Mouse (Mus musculus) heart, embryonic 14.5 days (tissue): Measurements from ENCODE around the gene Opcml. TPM values are rescaled to one million over a fixed set of nuclear protein-coding genes. Genes with fewer than 3 reads are reported as not detected.

Experiments used
- ATAC-seq: fragments of 200-750 bp; cut with Nextera tagmentation; 2 replicates; pipeline ENCODE4 v1.8.0; 2017; ENCODE audit warnings: low read depth, moderate TSS enrichment; ENCODE audit not compliant: insufficient number of reproducible peaks, insufficient read depth, low FRiP score
- H3K27ac ChIP-seq, 2 experiments: fragments of 200-500 bp in 1 of 2; fragments of 300-500 bp in 1 of 2; sonication (generic) in 1 of 2; replicated peaks in 1 of 2; 2 replicates each; pipeline ENCODE4 v1.5.1; 2012 to 2014; ENCODE audit warnings: low read depth in 2 of 2, low read length in 2 of 2, control low read depth in 1 of 2, mild to moderate bottlenecking in 1 of 2, mixed read lengths in 1 of 2; ENCODE audit not compliant: control insufficient read depth in 1 of 2, insufficient read depth in 1 of 2
- H3K27me3 ChIP-seq: fragments of 300-500 bp; sonication (generic); 2 replicates; pipeline ENCODE4 v1.6.1; 2014; ENCODE audit warnings: mild to moderate bottlenecking, low read length, control low read depth; ENCODE audit not compliant: control insufficient read depth, insufficient read depth
- H3K36me3 ChIP-seq: fragments of 300-500 bp; sonication (generic); 2 replicates; pipeline ENCODE4 v1.6.1; 2014; ENCODE audit warnings: mild to moderate bottlenecking, control low read depth, low read length, mixed read lengths; ENCODE audit not compliant: control insufficient read depth, insufficient read depth
- H3K4me1 ChIP-seq, 2 experiments: fragments of 200-500 bp in 1 of 2; fragments of 300-500 bp in 1 of 2; sonication (generic) in 1 of 2; 2 replicates each; pipeline ENCODE4 v1.6.1; 2012 to 2014; ENCODE audit warnings: low read length in 2 of 2, control low read depth in 1 of 2, mixed read lengths in 1 of 2; ENCODE audit not compliant: control insufficient read depth in 2 of 2, insufficient read depth in 2 of 2
- H3K4me2 ChIP-seq: fragments of 300-500 bp; sonication (generic); 2 replicates; pipeline ENCODE4 v1.6.1; 2014; ENCODE audit warnings: mild to moderate bottlenecking, low read length
- H3K4me3 ChIP-seq, 2 experiments: fragments of 200-500 bp in 1 of 2; fragments of 300-500 bp in 1 of 2; sonication (generic) in 1 of 2; 2 replicates each; pipeline ENCODE4 v1.5.1; 2012 to 2014; ENCODE audit warnings: low read length in 2 of 2, mild to moderate bottlenecking in 2 of 2, control low read depth in 1 of 2, low read depth in 1 of 2, moderate library complexity in 1 of 2; ENCODE audit not compliant: control insufficient read depth in 1 of 2, insufficient read depth in 1 of 2
- H3K9ac ChIP-seq: fragments of 300-500 bp; sonication (generic); 2 replicates; pipeline ENCODE4 v1.6.1; 2014; ENCODE audit warnings: mild to moderate bottlenecking, low read length
- H3K9me3 ChIP-seq: fragments of 300-500 bp; sonication (generic); 2 replicates; pipeline ENCODE4 v1.6.1; 2016; ENCODE audit warnings: low read length, control low read depth; ENCODE audit not compliant: control insufficient read depth
- WGBS: fragments of 180-500 bp; shearing (Covaris S2); extraction: QIAGEN DNeasy Blood & Tissue Kit; methylation state at CpG from one replicate; pipeline ENCODE4 v1.1.7; 2014; 5-methylcytosine and 5-hydroxymethylcytosine counted together
- polyA plus RNA-seq: library from polyadenylated mRNA; unstranded; fragments of >200 nt; fragmentation: Nextera tagmentation; extraction: Ambion mirVana; gene quantifications from 2 replicates; pipeline ENCODE4 v1.2.1, GENCODE M21; 2014

The Opcml gene
- polyA plus RNA-seq, 1 experiment from 2014 or later, result 1.6 TPM

DNA sequence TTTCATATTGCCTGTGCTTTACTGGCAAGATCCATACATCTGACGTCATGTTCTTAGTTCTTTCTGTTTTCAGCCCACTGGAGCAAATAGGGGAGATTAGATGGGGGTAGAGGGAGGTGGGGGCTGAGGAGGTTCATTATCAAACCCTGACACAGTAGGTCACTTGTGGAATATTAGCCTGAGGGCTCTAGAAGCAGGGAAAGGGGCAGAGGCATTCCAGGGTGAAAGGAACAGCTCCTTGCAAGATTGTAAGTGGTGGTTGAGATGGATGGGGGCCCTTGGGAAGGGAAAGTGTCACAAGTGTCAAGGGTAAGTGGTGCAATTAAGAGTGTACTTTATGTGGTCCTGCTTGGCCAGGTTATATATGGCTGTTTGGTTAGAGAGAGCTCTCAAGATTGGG, 338.2 kb downstream of the Opcml start:
- ATAC-seq, result no peak
- Histone ChIP-seq H3K4me1 (no peaks in the 10 kb centered on the region), H3K4me3 (no peak overlapping the region), H3K4me2 (no peak overlapping the region), H3K9ac (no peak overlapping the region), H3K36me3 (no peaks in the 10 kb centered on the region), H3K9me3 (no peaks in the 10 kb centered on the region), H3K27me3 (no peaks in the 10 kb centered on the region), H3K27ac (no peak overlapping the region)
- 56% methylated on average over 1 of the region's 1 CpGs for WGBS

DNA sequence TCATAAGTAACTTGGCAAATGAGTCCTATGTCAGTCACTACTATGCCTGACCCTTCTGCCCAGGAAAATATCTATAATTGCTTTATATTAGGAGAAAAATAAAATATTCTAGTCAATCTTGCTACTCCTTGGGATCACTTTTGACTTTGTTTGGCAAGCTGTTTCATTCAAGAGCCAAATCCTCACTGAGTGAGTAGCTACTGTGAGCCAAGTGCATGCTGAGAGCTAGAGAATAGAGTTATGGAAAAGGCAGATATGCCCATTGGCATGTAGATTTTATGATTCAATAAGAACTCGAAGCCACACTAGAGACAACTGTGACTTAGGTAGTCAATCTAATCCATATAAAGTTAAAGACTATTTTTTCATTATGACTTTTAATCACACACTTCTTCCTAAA, 340.9 kb downstream of the Opcml start:
- Histone ChIP-seq H3K4me2 (no peak overlapping the region), H3K4me1 (no peaks in the 10 kb centered on the region), H3K27ac (no peak overlapping the region), H3K9me3 (no peaks in the 10 kb centered on the region), H3K9ac (no peak overlapping the region), H3K27me3 (no peaks in the 10 kb centered on the region), H3K4me3 (no peak overlapping the region), H3K36me3 (no peaks in the 10 kb centered on the region)
- no peak for ATAC-seq
- 65% methylated on average over 1 of the region's 1 CpGs for WGBS

DNA sequence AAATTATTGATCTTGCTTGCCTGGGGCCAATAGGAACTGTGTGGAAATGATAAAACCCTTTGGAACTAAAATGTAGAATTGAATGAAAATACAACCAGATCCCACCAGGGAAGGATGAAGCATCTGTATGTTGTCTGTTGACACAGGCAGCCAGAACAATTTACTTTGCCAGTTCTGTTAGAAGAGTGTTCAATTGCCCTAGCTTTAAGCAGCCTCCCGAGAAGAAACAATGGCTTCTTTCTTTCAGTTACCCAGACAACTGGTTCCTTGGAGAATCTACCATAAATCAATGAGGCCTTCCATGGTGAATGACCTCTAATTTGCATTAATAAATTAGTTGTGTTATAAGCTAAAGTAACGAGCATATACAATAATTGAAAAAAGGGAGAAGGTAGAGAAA, 346.0 kb downstream of the Opcml start:
- Histone ChIP-seq H3K4me1 (no peaks in the 10 kb centered on the region), H3K36me3 (no peaks in the 10 kb centered on the region), H3K9ac (no peak overlapping the region), H3K27ac (no peak overlapping the region), H3K4me3 (no peak overlapping the region), H3K27me3 (no peaks in the 10 kb centered on the region), H3K4me2 (no peak overlapping the region), H3K9me3 (no peaks in the 10 kb centered on the region)
- no peak for ATAC-seq
- 67% methylated on average over 2 of the region's 2 CpGs for WGBS

DNA sequence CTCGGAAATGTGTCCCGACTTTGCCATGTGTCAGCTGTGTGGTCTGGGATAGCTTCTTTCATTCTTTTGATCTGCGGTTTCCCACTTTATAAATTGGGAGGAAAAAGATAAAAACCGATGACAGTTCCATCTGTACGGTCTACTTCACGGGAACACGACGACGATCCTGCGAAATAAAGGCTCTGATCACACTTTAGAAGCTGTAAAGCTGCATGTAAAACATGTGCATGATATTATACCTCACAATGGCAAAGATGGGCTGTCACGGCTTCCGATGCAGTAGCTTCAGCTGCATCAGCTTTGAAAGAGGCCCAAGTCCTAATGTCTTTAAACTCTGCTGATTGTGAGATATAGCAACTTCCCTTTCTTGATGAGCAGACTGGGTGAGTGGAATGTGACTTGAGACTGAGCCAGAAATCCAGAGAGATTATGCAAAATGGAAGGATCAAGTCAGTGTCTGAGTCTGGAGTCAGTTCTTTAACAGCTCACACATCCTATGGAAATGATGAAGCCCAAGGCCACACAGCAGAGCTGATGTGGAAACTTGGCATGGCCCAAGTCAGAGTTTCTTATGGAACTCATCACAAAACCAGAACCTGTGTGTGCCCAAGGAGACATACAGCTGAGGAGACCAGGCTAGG, 349.5 kb downstream of the Opcml start:
- no peak overlapping the region for H3K4me3 ChIP-seq
- no peak overlapping the region for H3K4me2 ChIP-seq
- no peak overlapping the region for H3K9ac ChIP-seq
- H3K4me1 ChIP-seq, result no peaks in the 10 kb centered on the region
- no peaks in the 10 kb centered on the region for H3K36me3 ChIP-seq
- H3K27me3 ChIP-seq, result no peaks in the 10 kb centered on the region
- ATAC-seq, result no peak
- H3K9me3 ChIP-seq, result no peaks in the 10 kb centered on the region
- no peak overlapping the region for H3K27ac ChIP-seq
- 77% methylated on average over 12 of the region's 12 CpGs for WGBS

DNA sequence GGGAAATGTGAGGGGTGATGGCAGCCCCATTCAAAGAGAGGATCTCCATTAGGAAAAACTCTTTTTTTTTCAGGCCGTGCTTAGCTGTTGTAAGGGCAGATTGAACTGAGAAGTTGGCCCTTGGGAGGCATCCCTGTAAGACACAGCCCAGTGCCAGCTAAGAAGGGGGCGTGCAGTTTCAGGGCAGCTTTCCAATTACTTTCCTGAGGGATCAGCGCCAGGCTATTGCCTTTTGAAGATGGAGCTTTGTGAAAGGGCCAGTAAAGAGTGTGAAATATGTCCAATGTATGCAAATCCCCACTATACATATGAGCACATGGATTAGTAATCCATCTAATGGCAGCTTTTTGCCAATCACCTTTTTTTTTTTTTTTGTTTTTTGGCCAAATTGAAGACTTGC, 358.9 kb downstream of the Opcml start:
- 62% methylated on average over 3 of the region's 3 CpGs for WGBS

DNA sequence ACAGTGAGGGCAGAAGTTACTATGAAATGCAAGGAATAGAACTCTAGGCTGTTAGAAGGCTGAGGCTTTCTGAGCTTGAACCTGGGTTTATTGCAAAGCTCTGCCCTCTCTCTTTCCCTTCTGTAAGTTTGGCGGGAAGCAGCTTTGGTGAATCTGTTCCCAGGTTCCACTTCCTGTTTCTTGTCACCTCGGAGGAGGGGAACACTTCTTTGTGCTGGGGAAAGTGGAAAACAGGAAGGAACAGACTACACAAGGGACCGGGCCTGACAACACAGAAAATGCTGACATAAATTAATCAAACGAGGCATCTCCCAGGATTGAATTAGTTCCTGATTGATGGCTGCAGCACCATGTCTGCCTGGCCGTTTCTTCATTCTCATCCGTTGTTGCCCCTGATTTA, 363.2 kb downstream of the Opcml start:
- Histone ChIP-seq H3K27ac (no peak overlapping the region), H3K36me3 (no peaks in the 10 kb centered on the region), H3K4me3 (no peak overlapping the region), H3K4me2 (no peak overlapping the region), H3K27me3 (no peaks in the 10 kb centered on the region), H3K4me1 (no peaks in the 10 kb centered on the region), H3K9ac (no peak overlapping the region), H3K9me3 (no peaks in the 10 kb centered on the region)
- 48% methylated on average over 6 of the region's 6 CpGs for WGBS
- ATAC-seq, result no peak

More for the DNA sequence above, 358.9 kb downstream of the Opcml start:
- no peak overlapping the region for H3K27ac ChIP-seq
- no peak overlapping the region for H3K9ac ChIP-seq
- no peak overlapping the region for H3K4me3 ChIP-seq
- no peaks in the 10 kb centered on the region for H3K9me3 ChIP-seq
- H3K4me2 ChIP-seq, result no peak overlapping the region
- no peaks in the 10 kb centered on the region for H3K4me1 ChIP-seq
- H3K27me3 ChIP-seq, result no peaks in the 10 kb centered on the region
- no peak for ATAC-seq
- no peaks in the 10 kb centered on the region for H3K36me3 ChIP-seq

DNA sequence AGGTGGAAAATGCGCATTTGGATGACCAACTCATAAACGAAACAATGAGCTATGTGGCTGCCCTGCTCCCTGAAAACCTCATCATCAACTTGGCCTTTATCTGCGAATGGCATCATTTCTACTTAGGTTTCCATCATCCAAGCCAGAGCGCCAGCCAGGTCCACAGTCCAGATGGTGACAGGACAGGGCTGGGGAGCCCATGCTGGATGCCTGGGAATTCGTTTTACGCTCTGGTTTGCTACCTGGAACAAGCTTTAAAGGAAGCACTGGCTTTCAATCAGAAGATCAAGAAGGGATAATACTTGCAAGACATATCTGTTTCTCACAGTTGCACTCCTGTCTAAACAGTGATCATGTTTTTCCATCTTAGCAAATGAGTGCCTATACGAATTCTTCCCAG, 366.5 kb downstream of the Opcml start:
- H3K27me3 ChIP-seq, result no peaks in the 10 kb centered on the region
- H3K9me3 ChIP-seq, result no peaks in the 10 kb centered on the region
- no peak overlapping the region for H3K9ac ChIP-seq
- no peaks in the 10 kb centered on the region for H3K4me1 ChIP-seq
- no peaks in the 10 kb centered on the region for H3K36me3 ChIP-seq
- 77% methylated on average over 7 of the region's 7 CpGs for WGBS
- H3K4me2 ChIP-seq, result no peak overlapping the region
- ATAC-seq, result no peak
- no peak overlapping the region for H3K4me3 ChIP-seq
- H3K27ac ChIP-seq, result no peak overlapping the region

DNA sequence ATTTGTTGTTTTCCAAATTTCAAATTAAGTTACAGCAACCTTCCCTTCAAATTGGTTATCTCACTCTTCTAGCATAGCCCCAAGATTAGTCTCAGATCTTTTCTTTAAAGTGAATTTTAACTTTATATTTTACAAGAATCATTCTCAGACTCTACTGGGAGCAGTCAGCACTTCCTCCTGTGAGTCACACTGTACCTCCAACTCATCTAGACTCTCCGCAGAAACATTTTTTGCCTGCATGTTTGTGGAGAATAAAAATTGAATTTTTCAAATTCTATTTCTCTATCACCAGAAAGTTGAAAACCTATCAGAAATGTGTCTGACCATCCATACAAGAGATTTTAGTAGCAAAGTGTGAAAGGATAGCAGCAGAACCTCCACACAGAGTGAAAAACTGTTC, 370.4 kb downstream of the Opcml start:
- H3K4me3 ChIP-seq, result no peak overlapping the region
- H3K4me1 ChIP-seq, result peaks cover 0 to 2% of the 10 kb centered on the region in 2 experiments; a peak in 1 of 4 replicates
- no peaks in the 10 kb centered on the region for H3K9me3 ChIP-seq
- 82% methylated on average over 1 of the region's 1 CpGs for WGBS
- H3K9ac ChIP-seq, result no peak overlapping the region
- ATAC-seq, result no peak
- H3K36me3 ChIP-seq, result no peaks in the 10 kb centered on the region
- no peak overlapping the region for H3K27ac ChIP-seq
- H3K4me2 ChIP-seq, result no peak overlapping the region
- H3K27me3 ChIP-seq, result no peaks in the 10 kb centered on the region
